Mouse (Mus musculus): ENCODE measurements around the gene Col23a1. TPM values are rescaled to one million over a fixed set of nuclear protein-coding genes. Genes with fewer than 3 reads are reported as not detected.

The Col23a1 gene
- polyA plus RNA-seq, 1 experiment from 2014 or later = 5.8 TPM

DNA sequence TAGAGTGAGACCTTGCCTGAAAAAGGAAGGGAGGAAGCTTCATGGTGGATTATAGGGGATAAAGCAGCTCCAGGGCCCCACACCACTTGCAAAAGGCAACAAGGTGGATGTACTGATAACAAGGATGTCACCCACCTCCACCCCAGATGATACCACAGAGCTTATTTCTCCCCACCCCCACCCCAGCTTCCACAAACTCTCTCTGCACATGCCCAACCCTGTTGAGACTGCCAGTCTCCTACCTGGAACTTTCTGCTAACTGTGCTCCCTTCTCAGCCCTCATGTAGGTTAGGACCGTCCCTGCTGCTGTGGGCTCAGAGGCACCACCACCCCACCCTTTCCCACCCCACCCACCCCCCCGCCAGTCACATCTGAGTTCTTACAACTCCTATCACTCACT is 154.1 kb downstream of the Col23a1 start:
- Histone ChIP-seq H3K9me3 (ENCODE audit: low read length) (no peaks in the 10 kb centered on the region), H3K27ac (ENCODE audit: low read length) (no peak overlapping the region), H3K4me2 (replicated peaks; ENCODE audit: low read depth, low read length) (no peak overlapping the region), H3K4me3 (ENCODE audit: low read length) (no peak overlapping the region), H3K4me1 (ENCODE audit: insufficient read depth, low read length) (no peaks in the 10 kb centered on the region), H3K36me3 (ENCODE audit: insufficient read depth, low read length) (no peaks in the 10 kb centered on the region), H3K9ac (replicated peaks; ENCODE audit: low read length) (no peak overlapping the region), H3K27me3 (ENCODE audit: insufficient read depth, low read length) (no peaks in the 10 kb centered on the region)
- no peak for ATAC-seq (ENCODE audit: low FRiP score, low TSS enrichment)
- WGBS = 52% methylated on average over 2 of the region's 2 CpGs

DNA sequence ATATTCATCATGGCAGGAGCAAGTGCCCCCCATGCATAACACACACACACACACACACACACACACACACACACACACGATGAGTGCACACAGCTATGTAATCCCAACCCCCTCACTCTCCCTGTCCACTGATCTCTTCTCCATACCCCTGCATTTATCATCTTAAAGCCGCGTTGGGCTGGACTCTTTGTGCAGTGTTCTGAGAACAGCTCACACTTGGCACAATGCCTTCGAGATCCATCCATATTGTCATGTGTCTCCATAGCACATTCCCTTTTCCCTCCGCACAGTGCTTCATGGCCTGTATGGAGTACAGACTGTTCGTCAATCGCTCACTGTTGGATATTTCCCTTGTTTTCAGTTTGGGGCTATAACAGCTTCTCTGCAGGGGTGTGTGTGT is 154.9 kb downstream of the Col23a1 start:
- Histone ChIP-seq H3K4me3 (ENCODE audit: low read length) (no peak overlapping the region), H3K4me2 (replicated peaks; ENCODE audit: low read depth, low read length) (no peak overlapping the region), H3K27me3 (ENCODE audit: insufficient read depth, low read length) (no peaks in the 10 kb centered on the region), H3K27ac (ENCODE audit: low read length) (no peak overlapping the region), H3K9me3 (ENCODE audit: low read length) (no peaks in the 10 kb centered on the region), H3K4me1 (ENCODE audit: insufficient read depth, low read length) (no peaks in the 10 kb centered on the region), H3K9ac (replicated peaks; ENCODE audit: low read length) (no peak overlapping the region), H3K36me3 (ENCODE audit: insufficient read depth, low read length) (no peaks in the 10 kb centered on the region)
- no peak for ATAC-seq (ENCODE audit: low FRiP score, low TSS enrichment)
- WGBS = 80% methylated on average over 7 of the region's 7 CpGs

GRCm38 (mm10) chr11:51446711-51447425 is 157.1 kb downstream of the Col23a1 start:
- no peaks in the 10 kb centered on the region for H3K9me3 ChIP-seq (ENCODE audit: low read length)
- no peak overlapping the region for H3K9ac ChIP-seq (replicated peaks; ENCODE audit: low read length)
- no peaks in the 10 kb centered on the region for H3K27me3 ChIP-seq (ENCODE audit: insufficient read depth, low read length)
- no peaks in the 10 kb centered on the region for H3K36me3 ChIP-seq (ENCODE audit: insufficient read depth, low read length)
- no peaks in the 10 kb centered on the region for H3K4me1 ChIP-seq (ENCODE audit: insufficient read depth, low read length)
- H3K27ac ChIP-seq (ENCODE audit: low read length) = no peak overlapping the region
- 31% methylated on average over 6 of the region's 6 CpGs for WGBS
- H3K4me3 ChIP-seq (ENCODE audit: low read length) = no peak overlapping the region
- ATAC-seq (ENCODE audit: low FRiP score, low TSS enrichment) = peak; percentile 70; the same call in 1 of the 2 replicates
- H3K4me2 ChIP-seq (replicated peaks; ENCODE audit: low read depth, low read length) = no peak overlapping the region

GRCm38 (mm10) chr11:51448256-51448655 is 158.5 kb downstream of the Col23a1 start:
- Histone ChIP-seq H3K27me3 (ENCODE audit: insufficient read depth, low read length) (no peaks in the 10 kb centered on the region), H3K9me3 (ENCODE audit: low read length) (no peaks in the 10 kb centered on the region), H3K4me2 (replicated peaks; ENCODE audit: low read depth, low read length) (no peak overlapping the region), H3K36me3 (ENCODE audit: insufficient read depth, low read length) (no peaks in the 10 kb centered on the region), H3K27ac (ENCODE audit: low read length) (no peak overlapping the region), H3K9ac (replicated peaks; ENCODE audit: low read length) (no peak overlapping the region), H3K4me3 (ENCODE audit: low read length) (no peak overlapping the region), H3K4me1 (ENCODE audit: insufficient read depth, low read length) (no peaks in the 10 kb centered on the region)
- 77% methylated on average over 4 of the region's 4 CpGs for WGBS
- no peak for ATAC-seq (ENCODE audit: low FRiP score, low TSS enrichment)

- Histone ChIP-seq H3K36me3 (ENCODE audit: insufficient read depth, low read length) (no peaks in the 10 kb centered on the region), H3K9ac (replicated peaks; ENCODE audit: low read length) (no peak overlapping the region), H3K9me3 (ENCODE audit: low read length) (no peaks in the 10 kb centered on the region), H3K27me3 (ENCODE audit: insufficient read depth, low read length) (no peaks in the 10 kb centered on the region), H3K4me1 (ENCODE audit: insufficient read depth, low read length) (no peaks in the 10 kb centered on the region), H3K4me3 (ENCODE audit: low read length) (no peak overlapping the region), H3K27ac (ENCODE audit: low read length) (no peak overlapping the region), H3K4me2 (replicated peaks; ENCODE audit: low read depth, low read length) (no peak overlapping the region)
- WGBS = 74% methylated on average over 4 of the region's 4 CpGs
- no peak for ATAC-seq (ENCODE audit: low FRiP score, low TSS enrichment)
Observed at GRCm38 (mm10) chr11:51448680-51449079, 159.0 kb downstream of the Col23a1 start.

DNA sequence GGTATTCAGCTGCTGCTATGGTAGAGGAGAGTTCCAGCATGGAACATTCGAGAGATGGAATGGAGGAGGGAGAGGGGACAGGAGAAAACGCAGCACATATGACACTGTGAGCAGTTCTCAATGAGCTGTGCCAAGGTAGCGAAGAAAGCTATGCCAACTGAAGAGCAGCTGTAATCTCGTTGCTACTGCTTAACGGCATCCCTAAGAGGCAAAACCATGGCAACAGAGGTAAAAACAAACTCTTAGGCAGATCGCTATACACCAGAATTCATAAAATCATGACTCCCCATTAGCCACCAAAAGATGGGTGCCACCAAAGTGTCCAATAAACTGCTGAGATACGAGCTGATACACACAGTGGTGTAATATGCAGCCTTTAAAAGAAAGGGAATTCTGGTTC is 160.2 kb downstream of the Col23a1 start:
- Histone ChIP-seq H3K4me1 (ENCODE audit: insufficient read depth, low read length) (no peaks in the 10 kb centered on the region), H3K27me3 (ENCODE audit: insufficient read depth, low read length) (no peaks in the 10 kb centered on the region), H3K4me2 (replicated peaks; ENCODE audit: low read depth, low read length) (no peak overlapping the region), H3K36me3 (ENCODE audit: insufficient read depth, low read length) (no peaks in the 10 kb centered on the region), H3K9me3 (ENCODE audit: low read length) (no peaks in the 10 kb centered on the region), H3K9ac (replicated peaks; ENCODE audit: low read length) (no peak overlapping the region), H3K27ac (ENCODE audit: low read length) (no peak overlapping the region), H3K4me3 (ENCODE audit: low read length) (no peak overlapping the region)
- 89% methylated on average over 7 of the region's 7 CpGs for WGBS
- ATAC-seq (ENCODE audit: low FRiP score, low TSS enrichment) = no peak

DNA sequence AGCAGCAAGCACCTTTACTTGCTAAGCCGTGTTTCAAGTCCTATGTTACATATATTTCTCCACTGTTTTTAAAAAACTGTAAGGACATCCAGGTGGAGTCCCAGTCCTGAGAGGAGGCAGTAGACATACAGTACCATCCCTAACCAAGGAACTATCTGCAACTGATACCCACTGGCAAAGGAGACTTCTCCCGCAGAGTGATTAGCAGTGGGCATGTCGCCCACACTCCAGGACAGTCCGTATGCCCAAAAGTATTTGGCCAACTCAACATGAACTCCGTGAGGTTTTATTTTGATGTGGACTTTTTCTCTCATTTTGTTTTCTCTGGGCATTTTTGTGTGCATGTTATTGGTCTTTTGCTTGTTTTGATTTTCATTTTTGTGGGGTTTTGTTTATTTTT is 161.6 kb downstream of the Col23a1 start:
- no peak overlapping the region for H3K4me2 ChIP-seq (replicated peaks; ENCODE audit: low read depth, low read length)
- WGBS = 69% methylated on average over 5 of the region's 5 CpGs
- no peaks in the 10 kb centered on the region for H3K27me3 ChIP-seq (ENCODE audit: insufficient read depth, low read length)
- no peak overlapping the region for H3K9ac ChIP-seq (replicated peaks; ENCODE audit: low read length)
- no peak overlapping the region for H3K27ac ChIP-seq (ENCODE audit: low read length)
- H3K9me3 ChIP-seq (ENCODE audit: low read length) = peaks cover 3% of the 10 kb centered on the region; the same call in 1 of the 2 replicates
- no peak for ATAC-seq (ENCODE audit: low FRiP score, low TSS enrichment)
- H3K36me3 ChIP-seq (ENCODE audit: insufficient read depth, low read length) = no peaks in the 10 kb centered on the region
- no peak overlapping the region for H3K4me3 ChIP-seq (ENCODE audit: low read length)
- no peaks in the 10 kb centered on the region for H3K4me1 ChIP-seq (ENCODE audit: insufficient read depth, low read length)

- WGBS = 31% methylated on average over 7 of the region's 7 CpGs
- H3K27me3 ChIP-seq (ENCODE audit: insufficient read depth, low read length) = no peaks in the 10 kb centered on the region
- H3K27ac ChIP-seq (ENCODE audit: low read length) = no peak overlapping the region
- H3K4me2 ChIP-seq (replicated peaks; ENCODE audit: low read depth, low read length) = no peak overlapping the region
- ATAC-seq (ENCODE audit: low FRiP score, low TSS enrichment) = no peak
- H3K4me3 ChIP-seq (ENCODE audit: low read length) = no peak overlapping the region
- no peaks in the 10 kb centered on the region for H3K4me1 ChIP-seq (ENCODE audit: insufficient read depth, low read length)
- H3K9ac ChIP-seq (replicated peaks; ENCODE audit: low read length) = no peak overlapping the region
- no peaks in the 10 kb centered on the region for H3K36me3 ChIP-seq (ENCODE audit: insufficient read depth, low read length)
- H3K9me3 ChIP-seq (ENCODE audit: low read length) = peaks cover 3% of the 10 kb centered on the region; the same call in 1 of the 2 replicates
Observed at GRCm38 (mm10) chr11:51451925-51452324, 162.2 kb downstream of the Col23a1 start.

DNA sequence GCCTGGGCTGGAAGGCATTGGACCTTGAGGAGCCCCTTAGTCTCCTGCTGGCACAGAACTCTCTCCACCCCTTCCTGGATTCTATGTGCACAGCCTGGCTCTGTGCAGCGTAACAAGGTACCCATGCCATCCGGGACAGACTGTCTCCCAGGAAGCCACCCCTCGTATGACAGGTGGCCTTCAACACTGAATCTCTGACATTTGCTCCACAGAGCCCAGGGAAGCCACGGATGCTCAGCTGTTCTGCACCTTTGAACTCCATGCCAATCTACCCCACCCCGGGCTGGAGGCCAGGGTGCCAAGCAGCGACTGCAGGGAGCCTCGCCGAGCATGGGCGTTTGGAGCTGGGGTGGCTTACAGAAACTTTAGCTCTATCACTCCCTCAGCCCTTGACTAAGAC is 164.0 kb downstream of the Col23a1 start:
- ATAC-seq (ENCODE audit: low FRiP score, low TSS enrichment) = no peak
- no peak overlapping the region for H3K27ac ChIP-seq (ENCODE audit: low read length)
- H3K27me3 ChIP-seq (ENCODE audit: insufficient read depth, low read length) = no peaks in the 10 kb centered on the region
- 87% methylated on average over 9 of the region's 9 CpGs for WGBS
- peaks cover 3% of the 10 kb centered on the region; the same call in 1 of the 2 replicates for H3K9me3 ChIP-seq (ENCODE audit: low read length)
- H3K4me1 ChIP-seq (ENCODE audit: insufficient read depth, low read length) = no peaks in the 10 kb centered on the region
- no peaks in the 10 kb centered on the region for H3K36me3 ChIP-seq (ENCODE audit: insufficient read depth, low read length)
- H3K4me2 ChIP-seq (replicated peaks; ENCODE audit: low read depth, low read length) = no peak overlapping the region
- H3K9ac ChIP-seq (replicated peaks; ENCODE audit: low read length) = no peak overlapping the region
- no peak overlapping the region for H3K4me3 ChIP-seq (ENCODE audit: low read length)

DNA sequence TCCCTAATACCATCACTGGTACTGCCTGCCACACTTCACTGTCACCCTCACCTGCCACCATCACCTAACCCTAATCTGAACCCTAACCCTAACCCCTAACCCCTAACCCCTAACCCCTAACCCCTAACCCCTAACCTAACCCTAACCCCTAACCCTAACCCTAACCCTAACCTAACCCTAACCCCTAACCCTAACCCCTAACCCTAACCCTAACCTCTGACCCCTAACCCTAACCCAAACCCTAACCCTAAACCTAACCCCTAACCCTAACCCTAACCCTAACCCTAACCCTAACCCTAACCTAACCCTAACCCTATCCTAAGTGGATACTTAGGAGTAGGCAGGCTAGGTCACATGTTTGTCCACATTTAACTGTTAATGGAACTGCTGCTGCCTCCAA is 165.8 kb downstream of the Col23a1 start:
- Histone ChIP-seq H3K9ac (replicated peaks; ENCODE audit: low read length) (no peak overlapping the region), H3K4me3 (ENCODE audit: low read length) (no peak overlapping the region), H3K36me3 (ENCODE audit: insufficient read depth, low read length) (no peaks in the 10 kb centered on the region), H3K27ac (ENCODE audit: low read length) (no peak overlapping the region), H3K9me3 (ENCODE audit: low read length) (peaks cover 3% of the 10 kb centered on the region; the same call in 1 of the 2 replicates), H3K27me3 (ENCODE audit: insufficient read depth, low read length) (no peaks in the 10 kb centered on the region), H3K4me2 (replicated peaks; ENCODE audit: low read depth, low read length) (no peak overlapping the region), H3K4me1 (ENCODE audit: insufficient read depth, low read length) (no peaks in the 10 kb centered on the region)
- ATAC-seq (ENCODE audit: low FRiP score, low TSS enrichment) = no peak
